Mouse (Mus musculus): ENCODE data around the gene Sf3a2.

DNA sequence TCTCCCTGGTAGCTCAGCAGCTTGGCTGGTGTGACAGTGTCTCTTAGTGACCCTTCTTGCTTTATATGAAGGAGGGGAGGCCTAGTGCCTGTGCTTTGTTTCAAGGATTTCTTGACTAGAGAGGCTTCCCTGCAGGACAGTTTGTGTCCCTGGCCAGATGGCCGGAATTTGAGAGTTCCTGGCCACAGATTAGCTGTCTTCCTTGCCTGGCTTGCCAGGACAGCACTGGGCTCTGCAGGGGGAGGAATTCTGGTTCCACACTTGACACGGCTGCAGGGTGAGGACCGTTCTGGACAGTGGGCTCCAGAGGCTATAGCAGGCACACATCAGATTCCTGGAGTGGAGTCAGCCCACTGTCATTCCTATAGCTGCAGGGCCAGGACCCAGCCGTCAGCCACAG is 22.3 kb upstream of the Sf3a2 start:
- no peak for TF ChIP-seq POLR2A (IDR thresholded peaks at IDR 0.05; ENCODE audit: borderline replicate concordance, control insufficient read depth, low read depth, low read length)
- TF ChIP-seq CTCF (IDR thresholded peaks at IDR 0.05; ENCODE audit: control insufficient read depth, insufficient read depth, low read length): no peak

Measured in bone marrow, adult 2 months (tissue).